Mouse (Mus musculus): ENCODE measurements around the gene Fcrla. TPM values are rescaled to one million over a fixed set of nuclear protein-coding genes. Genes with fewer than 3 reads are reported as not detected.

Gene Fcrla
- polyA plus RNA-seq, 1 experiment = not detected

DNA sequence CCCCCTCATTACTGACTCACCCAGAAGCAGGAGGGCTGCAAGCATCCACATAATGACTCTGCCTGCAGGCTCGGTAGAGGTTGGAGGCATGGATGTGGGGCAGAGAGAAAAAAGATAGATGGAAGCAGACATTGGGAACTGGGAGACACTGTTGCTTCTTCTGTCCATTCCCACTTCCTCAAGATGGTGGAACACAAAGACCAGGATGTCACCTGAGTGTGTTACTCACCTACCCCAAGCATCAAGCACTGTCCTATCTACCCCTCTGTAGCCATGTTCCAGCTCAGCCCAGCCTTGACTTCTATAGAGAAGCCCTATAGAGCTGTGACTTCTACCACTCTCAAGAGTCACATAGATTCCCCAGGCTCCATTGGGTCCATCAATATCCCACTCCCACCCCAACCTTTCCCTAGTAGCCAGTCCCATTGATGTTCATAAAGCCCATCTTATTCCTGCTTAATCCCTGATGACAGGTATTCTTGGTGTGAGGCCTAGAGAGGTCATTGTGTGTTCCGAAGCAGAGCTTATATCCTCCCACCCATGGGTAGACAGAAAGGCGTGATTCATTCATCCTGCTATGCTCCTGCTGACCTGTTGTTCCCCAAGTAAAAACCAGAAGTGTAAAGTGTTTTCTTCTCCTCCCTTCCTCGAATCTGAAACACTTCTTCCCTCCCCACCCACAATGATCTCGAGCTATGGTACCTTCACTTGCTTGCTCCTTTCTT, 14.3 kb downstream of the Fcrla start, which contains the start of gene Fcrlb:
Gene Fcrlb, minus strand, starts transcription at position 51 of the 725 bp plus-strand sequence.
- Histone ChIP-seq H3K79me2 (ENCODE audit: control insufficient read depth, insufficient read depth) (no peaks in the 10 kb centered on the region), H3K79me3 (ENCODE audit: low read depth) (no peaks in the 10 kb centered on the region), H3K36me3 (ENCODE audit: control insufficient read depth, insufficient read depth) (no peaks in the 10 kb centered on the region), H3K4me3 (ENCODE audit: insufficient read depth, poor library complexity, severe bottlenecking) (no peak within 1 kb of the TSS), H3ac (ENCODE audit: control insufficient read depth, insufficient read length, low read depth) (no peak within 1 kb of the TSS), H3K27me3 (ENCODE audit: control insufficient read depth, insufficient read depth, insufficient read length) (peaks cover under 1% of the 10 kb centered on the region)
- no peak for TF ChIP-seq CEBPB (IDR thresholded peaks at IDR 0.05; ENCODE audit: low read depth)
- no peak for TF ChIP-seq CTCF (IDR thresholded peaks at IDR 0.05; ENCODE audit: control insufficient read depth, insufficient read depth, insufficient read length)
- no peak for TF ChIP-seq MYOD1 (IDR thresholded peaks at IDR 0.05; ENCODE audit: control insufficient read depth, insufficient read length, low read depth)
- no peak for TF ChIP-seq MAX (IDR thresholded peaks at IDR 0.05)
- TF ChIP-seq FOSL1 (IDR thresholded peaks at IDR 0.05; ENCODE audit: insufficient read depth, low read length, poor library complexity, severe bottlenecking) = no peak
- no peak for TF ChIP-seq MYOG (IDR thresholded peaks at IDR 0.05; ENCODE audit: control insufficient read depth, extremely low read depth, insufficient read length)
- no peak for TF ChIP-seq USF1 (IDR thresholded peaks at IDR 0.05; ENCODE audit: low read depth)

DNA sequence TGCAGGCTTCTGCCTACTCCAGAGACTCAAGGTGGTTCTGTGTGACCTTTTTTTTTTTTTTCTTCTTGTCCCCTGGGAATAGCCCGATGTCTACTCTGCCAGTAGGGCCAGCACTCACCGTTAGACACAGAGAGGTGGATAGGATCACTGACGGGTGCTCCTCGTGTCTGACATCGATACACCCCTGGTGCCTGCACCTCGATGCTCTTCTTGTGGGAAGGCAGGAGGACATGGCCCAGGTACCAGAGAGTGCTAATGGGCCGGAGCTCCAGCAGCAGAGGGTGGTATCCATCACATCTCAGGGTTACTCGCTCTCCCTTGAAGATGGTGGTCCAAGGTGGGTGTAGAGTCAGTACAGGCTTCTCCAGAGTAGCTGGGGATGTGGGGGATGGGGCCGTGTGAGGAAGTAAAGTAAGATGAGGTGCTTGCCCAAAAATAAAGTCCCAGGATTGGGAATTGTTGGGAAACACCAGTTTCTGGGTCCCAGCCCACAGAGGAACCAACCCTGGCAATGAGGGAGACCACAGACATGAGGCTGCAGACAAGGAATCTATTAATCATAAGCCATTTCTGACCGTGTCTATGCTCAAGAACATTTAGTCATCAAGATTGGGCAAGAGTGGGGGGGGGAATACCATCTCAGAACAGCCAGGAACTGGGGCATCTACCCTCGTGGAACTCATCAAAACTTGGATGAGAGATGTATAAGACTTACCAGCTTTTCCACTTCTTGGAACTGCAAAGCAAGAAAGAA, 15.3 kb downstream of the Fcrla start:
- H3K79me2 ChIP-seq (ENCODE audit: control insufficient read depth, insufficient read depth) = no peaks in the 10 kb centered on the region
- no peak overlapping the region for H3K4me3 ChIP-seq (ENCODE audit: insufficient read depth, poor library complexity, severe bottlenecking)
- TF ChIP-seq FOSL1 (IDR thresholded peaks at IDR 0.05; ENCODE audit: insufficient read depth, low read length, poor library complexity, severe bottlenecking) (peak; percentile 35), CEBPB (IDR thresholded peaks at IDR 0.05; ENCODE audit: low read depth) (peak; percentile 97), CTCF (IDR thresholded peaks at IDR 0.05; ENCODE audit: control insufficient read depth, insufficient read depth, insufficient read length) (no peak), MAX (IDR thresholded peaks at IDR 0.05) (no peak)
- H3K36me3 ChIP-seq (ENCODE audit: control insufficient read depth, insufficient read depth) = no peaks in the 10 kb centered on the region
- no peaks in the 10 kb centered on the region for H3K79me3 ChIP-seq (ENCODE audit: low read depth)
- H3K27me3 ChIP-seq (ENCODE audit: control insufficient read depth, insufficient read depth, insufficient read length) = peaks cover 9% of the 10 kb centered on the region
- no peak overlapping the region for H3ac ChIP-seq (ENCODE audit: control insufficient read depth, insufficient read length, low read depth)

DNA sequence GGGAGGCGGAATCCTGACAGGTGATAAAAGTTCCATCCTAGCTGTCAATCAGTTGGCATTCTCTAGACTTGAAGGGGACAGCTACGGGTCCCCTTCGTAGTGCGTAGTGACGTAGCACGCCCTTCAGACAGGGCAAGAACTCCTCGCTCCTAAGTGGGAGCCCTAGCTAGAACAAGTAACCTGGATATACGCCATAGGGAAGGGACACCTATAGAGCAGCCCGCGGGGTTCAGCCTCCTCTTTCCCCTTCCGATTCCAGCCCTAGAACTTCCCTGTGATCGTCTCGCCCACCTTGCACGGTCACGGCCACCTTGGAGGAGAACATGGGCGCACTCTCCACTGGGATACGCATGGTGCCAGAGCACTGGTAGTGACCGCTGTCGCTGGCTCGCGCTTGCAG, 19.0 kb downstream of the Fcrla start:
- H3K27me3 ChIP-seq (ENCODE audit: control insufficient read depth, insufficient read depth, insufficient read length) = peaks cover 9% of the 10 kb centered on the region
- no peak for TF ChIP-seq CEBPB (IDR thresholded peaks at IDR 0.05; ENCODE audit: low read depth)
- TF ChIP-seq MYOD1 (IDR thresholded peaks at IDR 0.05; ENCODE audit: control insufficient read depth, insufficient read length, low read depth) = no peak
- no peak for TF ChIP-seq CTCF (IDR thresholded peaks at IDR 0.05; ENCODE audit: control insufficient read depth, insufficient read depth, insufficient read length)
- TF ChIP-seq MYOG (IDR thresholded peaks at IDR 0.05; ENCODE audit: control insufficient read depth, extremely low read depth, insufficient read length) = no peak
- no peak for TF ChIP-seq FOSL1 (IDR thresholded peaks at IDR 0.05; ENCODE audit: insufficient read depth, low read length, poor library complexity, severe bottlenecking)
- no peak for TF ChIP-seq MAX (IDR thresholded peaks at IDR 0.05)
- no peaks in the 10 kb centered on the region for H3K36me3 ChIP-seq (ENCODE audit: control insufficient read depth, insufficient read depth)
- H3K4me3 ChIP-seq (ENCODE audit: insufficient read depth, poor library complexity, severe bottlenecking) = no peak overlapping the region
- no peaks in the 10 kb centered on the region for H3K79me3 ChIP-seq (ENCODE audit: low read depth)
- H3K79me2 ChIP-seq (ENCODE audit: control insufficient read depth, insufficient read depth) = no peaks in the 10 kb centered on the region
- H3ac ChIP-seq (ENCODE audit: control insufficient read depth, insufficient read length, low read depth) = no peak overlapping the region

DNA sequence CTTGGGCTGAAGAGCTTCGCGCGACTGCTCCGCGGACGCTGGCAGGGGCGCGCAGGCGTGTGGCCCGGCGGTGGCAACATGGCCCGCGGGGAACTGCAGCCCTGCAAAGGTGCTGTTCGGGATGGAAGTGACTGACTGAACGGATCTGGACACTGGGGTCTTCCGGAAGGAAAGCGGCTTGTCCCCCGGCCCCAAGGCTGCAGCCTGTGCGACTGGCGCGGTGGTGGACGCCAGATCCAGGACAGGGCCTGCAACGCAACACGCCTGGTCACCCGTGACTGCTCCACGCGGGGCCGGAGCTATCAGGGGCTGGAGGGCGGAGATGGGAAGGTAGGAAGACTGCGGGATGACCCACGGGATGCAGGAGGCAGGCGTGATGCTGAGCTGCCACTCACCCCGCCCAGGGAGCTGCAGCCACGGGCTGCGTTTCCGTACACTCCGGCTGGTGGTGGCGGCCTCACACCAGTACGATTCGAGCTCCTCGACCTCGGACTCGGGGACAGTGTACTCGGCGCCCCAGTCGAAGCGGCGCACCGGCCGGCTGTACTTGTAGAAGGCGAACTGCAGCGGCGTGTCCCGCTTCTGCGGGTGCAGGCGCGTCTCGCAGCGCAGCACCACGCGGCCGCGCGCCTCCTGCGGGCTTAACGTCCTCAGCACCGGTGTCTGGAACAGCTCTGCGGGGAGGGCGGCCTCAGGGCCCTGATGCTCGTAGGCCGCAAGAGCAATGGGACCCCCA, 19.8 kb downstream of the Fcrla start:
- no peaks in the 10 kb centered on the region for H3K79me2 ChIP-seq (ENCODE audit: control insufficient read depth, insufficient read depth)
- H3K36me3 ChIP-seq (ENCODE audit: control insufficient read depth, insufficient read depth) = no peaks in the 10 kb centered on the region
- no peak overlapping the region for H3ac ChIP-seq (ENCODE audit: control insufficient read depth, insufficient read length, low read depth)
- no peaks in the 10 kb centered on the region for H3K79me3 ChIP-seq (ENCODE audit: low read depth)
- H3K27me3 ChIP-seq (ENCODE audit: control insufficient read depth, insufficient read depth, insufficient read length) = peaks cover 9% of the 10 kb centered on the region
- no peak overlapping the region for H3K4me3 ChIP-seq (ENCODE audit: insufficient read depth, poor library complexity, severe bottlenecking)
- no peak for TF ChIP-seq CTCF (IDR thresholded peaks at IDR 0.05; ENCODE audit: control insufficient read depth, insufficient read depth, insufficient read length)
- TF ChIP-seq MYOD1 (IDR thresholded peaks at IDR 0.05; ENCODE audit: control insufficient read depth, insufficient read length, low read depth) = no peak
- no peak for TF ChIP-seq MYOG (IDR thresholded peaks at IDR 0.05; ENCODE audit: control insufficient read depth, extremely low read depth, insufficient read length)
- no peak for TF ChIP-seq USF1 (IDR thresholded peaks at IDR 0.05; ENCODE audit: low read depth)
- TF ChIP-seq CEBPB (IDR thresholded peaks at IDR 0.05; ENCODE audit: low read depth) = no peak
- TF ChIP-seq MAX (IDR thresholded peaks at IDR 0.05) = no peak
- TF ChIP-seq FOSL1 (IDR thresholded peaks at IDR 0.05; ENCODE audit: insufficient read depth, low read length, poor library complexity, severe bottlenecking) = no peak

DNA sequence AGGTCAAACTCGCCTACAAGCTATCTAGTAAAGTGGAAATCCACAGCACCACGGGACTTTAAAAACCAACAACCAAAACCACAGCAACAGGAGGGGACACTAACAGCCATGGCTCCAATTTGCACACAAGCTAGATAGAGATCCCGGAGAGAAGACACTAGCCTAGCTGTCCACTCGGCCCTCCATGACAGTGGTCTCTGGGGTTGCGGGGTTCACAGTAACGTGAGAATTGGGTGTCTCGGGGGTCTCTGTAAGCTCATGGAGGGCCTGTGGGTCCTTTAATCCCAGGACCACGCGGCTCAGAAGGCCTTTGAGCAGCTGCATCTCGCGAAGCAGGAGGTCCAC, 20.3 kb downstream of the Fcrla start:
- Histone ChIP-seq H3K27me3 (ENCODE audit: control insufficient read depth, insufficient read depth, insufficient read length) (peaks cover 9% of the 10 kb centered on the region), H3K36me3 (ENCODE audit: control insufficient read depth, insufficient read depth) (no peaks in the 10 kb centered on the region), H3ac (ENCODE audit: control insufficient read depth, insufficient read length, low read depth) (no peak overlapping the region), H3K79me2 (ENCODE audit: control insufficient read depth, insufficient read depth) (no peaks in the 10 kb centered on the region), H3K4me3 (ENCODE audit: insufficient read depth, poor library complexity, severe bottlenecking) (no peak overlapping the region), H3K79me3 (ENCODE audit: low read depth) (no peaks in the 10 kb centered on the region)
- no peak for TF ChIP-seq USF1 (IDR thresholded peaks at IDR 0.05; ENCODE audit: low read depth)
- TF ChIP-seq MYOG (IDR thresholded peaks at IDR 0.05; ENCODE audit: control insufficient read depth, extremely low read depth, insufficient read length) = no peak
- no peak for TF ChIP-seq MYOD1 (IDR thresholded peaks at IDR 0.05; ENCODE audit: control insufficient read depth, insufficient read length, low read depth)
- no peak for TF ChIP-seq CTCF (IDR thresholded peaks at IDR 0.05; ENCODE audit: control insufficient read depth, insufficient read depth, insufficient read length)
- TF ChIP-seq FOSL1 (IDR thresholded peaks at IDR 0.05; ENCODE audit: insufficient read depth, low read length, poor library complexity, severe bottlenecking) = no peak
- no peak for TF ChIP-seq MAX (IDR thresholded peaks at IDR 0.05)
- TF ChIP-seq CEBPB (IDR thresholded peaks at IDR 0.05; ENCODE audit: low read depth) = no peak
